Mouse (Mus musculus) heart, embryonic 10.5 days (tissue): ENCODE results near the gene Tmco1. TPM values are rescaled to one million over a fixed set of nuclear protein-coding genes. Genes with fewer than 3 reads are reported as not detected.

Experiments used
- microRNA-seq: library from miRNA; unstranded; fragments of <30 nt; microRNA quantifications from one replicate; pipeline ENCODE4, GENCODE M21; 2017
- polyA plus RNA-seq: library from polyadenylated mRNA; unstranded; fragments of >200 nt; fragmentation: Nextera tagmentation; extraction: Ambion mirVana; gene quantifications from 2 replicates; pipeline ENCODE4 v1.2.1, GENCODE M21; 2016

The Tmco1 gene
- polyA plus RNA-seq, 1 experiment from 2014 or later, result 88.0 TPM

Small RNAs within 50 kb of the gene (microRNA-seq; reads per million reads assigned to microRNA genes)
- gene Gm25911 (2.8 reads per million, percentile 3 among the genes with 10 or more reads in this experiment), gene Mir6347 (not detected)

Other genes starting within 250 kb of the Tmco1 start
- gene Uck2, start 23.1 kb upstream of the Tmco1 start, polyA plus RNA-seq, result 80.6 and 114 TPM in 2 replicates
- gene Aldh9a1, start 41.6 kb downstream of the Tmco1 start, polyA plus RNA-seq, result 44.4 and 59.4 TPM in 2 replicates
- gene Mgst3, start 85.5 kb downstream of the Tmco1 start, polyA plus RNA-seq, result 111 and 149 TPM in 2 replicates
- 0.19 TPM in 1 of 2 replicates, not detected in the other for gene Lrrc52, start 158.4 kb downstream of the Tmco1 start, polyA plus RNA-seq